Comparison of ENCODE assay signal across 9 mouse cellular contexts in the genomic region with DNA sequence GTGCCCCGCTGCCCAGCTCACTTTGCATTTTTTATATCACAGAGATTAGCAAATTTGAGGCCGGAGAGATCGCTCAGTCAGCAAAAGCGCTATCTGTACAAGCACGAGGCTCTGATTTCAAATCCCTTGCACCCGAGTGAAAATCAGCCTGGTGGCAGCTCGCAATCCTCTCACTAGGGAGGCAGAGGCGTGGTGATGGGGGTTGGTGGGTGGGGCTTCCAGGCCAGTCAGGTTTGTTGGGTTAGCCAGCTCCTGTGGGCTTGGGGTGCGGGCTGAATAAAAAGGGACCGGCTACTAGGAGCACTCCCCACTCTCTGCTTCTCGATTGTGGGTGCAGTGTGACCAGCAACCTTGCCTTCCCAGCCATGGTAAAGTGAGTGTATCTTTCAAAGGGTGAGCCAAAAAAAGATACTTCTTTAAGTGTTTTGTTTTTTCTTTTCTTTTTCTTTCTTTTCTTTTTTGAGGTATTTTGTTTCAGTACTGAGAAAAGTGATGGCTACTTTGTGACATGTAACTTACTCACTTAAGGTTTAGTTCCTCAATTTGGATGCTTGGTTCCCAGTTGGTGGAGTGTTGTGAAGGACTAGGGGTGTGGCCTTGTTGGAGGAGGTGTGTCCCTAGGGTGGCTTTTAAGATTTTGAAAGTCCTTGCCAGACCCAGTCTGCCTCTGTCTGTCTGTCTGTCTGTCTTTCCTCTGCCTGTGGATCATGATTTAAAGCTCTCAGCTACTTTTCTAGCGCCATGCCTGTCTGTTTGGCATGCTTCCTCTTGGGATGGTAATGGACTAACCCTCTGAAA. TPM values are rescaled to one million over a fixed set of nuclear protein-coding genes. Genes with fewer than 3 reads are reported as not detected.
DNase-seq lines count a peak whose midpoint lies in the region; ATAC-seq lines count a peak whose summit lies in the region.
"Had no signal": no experiment of that assay in that cellular context is flagged by ENCODE, and none has a peak within 500 bp of the region (broad histone marks: within the 10 kb centered on the region; RNA-seq: fewer than 3 reads in every experiment).

No protein-coding gene starts in this region.

- DNase-seq in adrenal gland, postnatal 14 days = peak; percentile 37
- DNase-seq in adrenal gland, postnatal 4 days (ENCODE audit: low spot score in 2 of 2) = no peak
- DNase-seq in neural tube, embryonic 10.5 days (ENCODE audit: extremely low spot score, low spot score) = no peak
- peak; percentile 76 for DNase-seq in lung, postnatal 36 days
- DNase-seq in thymus, postnatal 36 days = peak; percentile 57 to 68
- DNase-seq in cerebellum, postnatal 36 days = no peak
- DNase-seq in retina, postnatal 1 day = no peak

- no peaks in the 10 kb centered on the region for H3K9me3 ChIP-seq in neural tube, embryonic 13.5 days
- H3K9me3 ChIP-seq: neural tube, embryonic 12.5 days had no signal

- no peak overlapping the region for H3K27ac ChIP-seq in neural tube, embryonic 13.5 days (replicated peaks)
- H3K27ac ChIP-seq: neural tube, embryonic 12.5 days had no signal

- no peak overlapping the region for H3K4me3 ChIP-seq in neural tube, embryonic 13.5 days
- H3K4me3 ChIP-seq: neural tube, embryonic 12.5 days had no signal

- WGBS in neural tube, embryonic 13.5 days = 64% methylated on average over 12 of the region's 12 CpGs

- H3K36me3 ChIP-seq in neural tube, embryonic 13.5 days = no peaks in the 10 kb centered on the region
- H3K36me3 ChIP-seq: neural tube, embryonic 12.5 days had no signal

- ATAC-seq in neural tube, embryonic 13.5 days (ENCODE audit: low read depth) = no peak

- peaks cover 35% of the 10 kb centered on the region for H3K4me1 ChIP-seq in neural tube, embryonic 13.5 days (replicated peaks)

- 0 out of 2 replicates have a peak overlapping the region, but pooled peaks have one; percentile 4 for H3K9ac ChIP-seq in neural tube, embryonic 13.5 days
- H3K9ac ChIP-seq: neural tube, embryonic 12.5 days had no signal

- H3K27me3 ChIP-seq in neural tube, embryonic 13.5 days = no peaks in the 10 kb centered on the region
- H3K27me3 ChIP-seq: neural tube, embryonic 12.5 days had no signal

- H3K4me2 ChIP-seq in neural tube, embryonic 13.5 days = no peak overlapping the region
- H3K4me2 ChIP-seq: neural tube, embryonic 12.5 days had no signal

RNA-seq across cellular contexts. Expression of gene Prr3, which starts 17.9 kb away (rescaled TPM):
- total RNA-seq in adrenal gland, postnatal 14 days (2021) = 24.3 and 24.7 TPM in 2 replicates
- total RNA-seq in adrenal gland, postnatal 4 days (2021) = 10 to 100 TPM; 40.9 to 44.2 TPM
- polyA plus RNA-seq in neural tube, embryonic 13.5 days (2015; fragmentation: Nextera tagmentation; extraction: Ambion mirVana) = 64.0 and 69.4 TPM in 2 replicates

RNA-seq across cellular contexts. Expression of gene Gnl1, which starts 18.3 kb away (rescaled TPM):
- total RNA-seq in adrenal gland, postnatal 14 days (2021) = 42.7 and 48.7 TPM in 2 replicates
- 10 to 100 TPM; 61.1 to 64.2 TPM for total RNA-seq in adrenal gland, postnatal 4 days (2021)
- polyA plus RNA-seq in neural tube, embryonic 13.5 days (2015; fragmentation: Nextera tagmentation; extraction: Ambion mirVana) = 47.9 and 50.0 TPM in 2 replicates

RNA-seq across cellular contexts. Expression of gene H2-T24, which starts 22.4 kb away (rescaled TPM):
- 4.6 and 8.2 TPM in 2 replicates for total RNA-seq in adrenal gland, postnatal 14 days (2021)
- 1 to 10 TPM; 2.5 to 3.3 TPM for total RNA-seq in adrenal gland, postnatal 4 days (2021)
- 8.7 and 10.0 TPM in 2 replicates for polyA plus RNA-seq in neural tube, embryonic 13.5 days (2015; fragmentation: Nextera tagmentation; extraction: Ambion mirVana)

RNA-seq across cellular contexts. Expression of gene Abcf1, which starts 28.4 kb away (rescaled TPM):
- 92.5 and 100 TPM in 2 replicates for total RNA-seq in adrenal gland, postnatal 14 days (2021)
- total RNA-seq in adrenal gland, postnatal 4 days (2021) = 100 to 1,000 TPM in 1 of 2 experiments, 10 to 100 TPM in 1; 96.2 to 107 TPM
- 90.5 and 111 TPM in 2 replicates for polyA plus RNA-seq in neural tube, embryonic 13.5 days (2015; fragmentation: Nextera tagmentation; extraction: Ambion mirVana)

RNA-seq across cellular contexts. Expression of gene H2-T23, which starts 34.7 kb away (rescaled TPM):
- 44.2 and 52.7 TPM in 2 replicates for total RNA-seq in adrenal gland, postnatal 14 days (2021)
- 10 to 100 TPM; 33.9 to 55.1 TPM for total RNA-seq in adrenal gland, postnatal 4 days (2021)
- polyA plus RNA-seq in neural tube, embryonic 13.5 days (2015; fragmentation: Nextera tagmentation; extraction: Ambion mirVana) = 2.3 and 3.3 TPM in 2 replicates

Comparison
In these comparisons a context has a peak if more than half of its experiments do, and no peak if none do; other contexts are left out.
1. DNase-seq: peak in adrenal gland, postnatal 14 days (single experiment), lung, postnatal 36 days (single experiment) and thymus, postnatal 36 days (2 of 2); none in adrenal gland, postnatal 4 days (0 of 2), neural tube, embryonic 10.5 days (single experiment), cerebellum, postnatal 36 days (0 of 2) and retina, postnatal 1 day (single experiment).